Mouse (Mus musculus): Measurements from ENCODE around the gene Fbh1. TPM values are rescaled to one million over a fixed set of nuclear protein-coding genes. Genes with fewer than 3 reads are reported as not detected.

The Fbh1 gene
- polyA plus RNA-seq, 1 experiment: 34.0 TPM

DNA sequence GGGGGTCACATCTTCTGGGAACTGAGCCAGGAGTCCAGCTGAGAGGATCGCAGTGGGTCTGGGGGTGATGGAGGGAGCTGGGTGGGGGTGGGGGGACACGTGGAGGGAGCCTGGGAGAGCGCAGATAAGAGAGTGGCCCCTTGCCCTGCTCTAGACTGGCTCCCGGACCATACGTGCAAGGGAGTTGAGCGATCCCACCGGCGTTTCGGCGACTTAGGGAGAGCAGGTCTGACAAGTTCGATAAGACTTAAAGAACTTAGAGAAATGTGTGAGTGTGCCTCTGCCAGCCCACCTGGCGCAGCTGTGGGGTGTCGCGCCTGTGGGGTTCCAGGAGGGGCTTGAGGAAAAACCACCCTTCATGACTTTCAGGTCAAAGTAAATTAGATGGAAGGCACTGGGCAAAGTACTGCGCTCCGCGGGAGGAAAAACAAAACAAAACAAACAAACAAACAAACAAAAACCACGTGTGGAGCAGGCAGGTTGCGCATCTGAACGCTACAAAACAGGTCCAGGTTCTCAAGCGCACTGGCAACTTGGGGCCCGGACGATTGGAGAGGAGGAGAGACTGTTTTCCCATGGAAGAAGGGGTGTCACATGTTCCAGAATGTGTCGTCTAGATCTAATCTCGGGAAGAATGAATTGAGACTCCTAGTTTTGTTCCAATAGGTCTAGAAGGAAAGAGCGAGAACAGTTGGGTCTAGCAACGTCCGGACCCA is 71.2 kb downstream of the Fbh1 start:
- Histone ChIP-seq H3K36me3 (ENCODE audit: control insufficient read depth, insufficient read depth) (no peaks in the 10 kb centered on the region), H3K4me2 (ENCODE audit: low read depth) (peak overlapping the region; percentile 97), H3K4me3 (peak overlapping the region; percentile 41), H3ac (ENCODE audit: control insufficient read depth, insufficient read length) (peak overlapping the region; percentile 9), H3K27me3 (ENCODE audit: control insufficient read depth, insufficient read depth, insufficient read length) (no peaks in the 10 kb centered on the region), H3K79me2 (ENCODE audit: control insufficient read depth, insufficient read depth) (no peaks in the 10 kb centered on the region)
- no peak for TF ChIP-seq CEBPB (IDR thresholded peaks at IDR 0.05; ENCODE audit: insufficient read depth, poor library complexity, severe bottlenecking)
- TF ChIP-seq MYOG (IDR thresholded peaks at IDR 0.05; ENCODE audit: control insufficient read depth in 1 of 3, insufficient read depth in 1 of 3, insufficient read length in 2 of 3, low read depth in 2 of 3): no peak
- TF ChIP-seq POLR2A (IDR thresholded peaks at IDR 0.05; ENCODE audit: insufficient read length, low read depth): no peak
- TF ChIP-seq MAX (IDR thresholded peaks at IDR 0.05; ENCODE audit: low read depth): no peak
- TF ChIP-seq SRF (IDR thresholded peaks at IDR 0.05; ENCODE audit: control insufficient read depth, insufficient read length, low read depth): no peak
- no peak for TF ChIP-seq POLR2AphosphoS2 (IDR thresholded peaks at IDR 0.05; ENCODE audit: insufficient read length, low read depth)
- no peak for TF ChIP-seq REST (IDR thresholded peaks at IDR 0.05; ENCODE audit: insufficient read depth, insufficient read length)
- TF ChIP-seq TCF3 (IDR thresholded peaks at IDR 0.05; ENCODE audit: insufficient read length, low read depth): no peak
- TF ChIP-seq E2F4 (IDR thresholded peaks at IDR 0.05; ENCODE audit: insufficient read depth): no peak
- no peak for TF ChIP-seq USF1 (IDR thresholded peaks at IDR 0.05; ENCODE audit: low read depth)
- no peak for TF ChIP-seq TCF12 (IDR thresholded peaks at IDR 0.05; ENCODE audit: insufficient read depth, poor library complexity, severe bottlenecking)

DNA sequence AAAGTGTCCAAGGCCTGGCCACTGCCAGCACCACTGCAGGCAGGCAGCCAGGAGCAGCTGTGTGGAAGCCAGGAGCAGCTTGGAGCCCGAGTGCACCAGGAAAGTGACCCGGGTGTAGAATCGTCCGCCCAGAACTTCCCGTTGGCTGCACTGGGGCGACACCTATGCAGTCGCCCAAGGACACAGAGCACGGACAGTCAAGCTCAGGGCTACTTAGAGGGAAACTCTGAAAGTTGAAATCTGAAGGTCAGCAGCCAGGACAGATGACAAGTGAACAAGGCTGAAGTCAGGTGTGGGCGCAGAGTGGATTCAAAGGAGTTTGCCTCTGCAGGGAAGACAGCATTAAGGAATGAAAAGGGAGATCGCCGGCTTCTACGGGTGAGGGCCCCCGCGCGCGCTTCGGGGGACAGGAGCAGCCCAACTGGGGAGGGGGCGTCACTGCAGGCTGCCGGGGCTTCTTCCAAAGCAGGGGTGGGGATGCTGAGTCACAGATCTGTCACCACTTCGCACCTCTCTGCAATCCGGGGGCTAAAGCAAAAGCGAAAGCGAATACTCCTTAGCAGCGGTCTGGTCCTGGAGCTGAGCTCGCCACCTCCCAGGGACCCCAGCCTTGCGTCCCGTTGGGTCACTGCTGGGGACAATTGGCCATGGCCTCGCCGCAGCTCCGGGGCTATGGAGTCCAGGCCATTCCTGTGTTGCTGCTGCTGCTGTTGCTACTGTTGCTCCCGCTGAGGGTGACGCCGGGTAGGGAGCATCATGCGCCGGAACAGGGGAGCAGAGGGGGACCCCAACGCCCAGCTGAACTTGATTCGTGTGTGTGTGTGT is 72.0 kb downstream of the Fbh1 start, which contains the start of gene Il15ra:
TSS of gene Il15ra (plus strand) at position 90 of the 825 bp plus-strand sequence.
- H3K36me3 ChIP-seq (ENCODE audit: control insufficient read depth, insufficient read depth): no peaks in the 10 kb centered on the region
- H3K79me2 ChIP-seq (ENCODE audit: control insufficient read depth, insufficient read depth): no peaks in the 10 kb centered on the region
- no peak for TF ChIP-seq CEBPB (IDR thresholded peaks at IDR 0.05; ENCODE audit: insufficient read depth, poor library complexity, severe bottlenecking)
- TF ChIP-seq SRF (IDR thresholded peaks at IDR 0.05; ENCODE audit: control insufficient read depth, insufficient read length, low read depth): no peak
- no peak for TF ChIP-seq TCF3 (IDR thresholded peaks at IDR 0.05; ENCODE audit: insufficient read length, low read depth)
- TF ChIP-seq MYOG (IDR thresholded peaks at IDR 0.05; ENCODE audit: control insufficient read depth in 1 of 3, insufficient read depth in 1 of 3, insufficient read length in 2 of 3, low read depth in 2 of 3): no peak
- TF ChIP-seq USF1 (IDR thresholded peaks at IDR 0.05; ENCODE audit: low read depth): no peak
- no peak for TF ChIP-seq REST (IDR thresholded peaks at IDR 0.05; ENCODE audit: insufficient read depth, insufficient read length)
- TF ChIP-seq E2F4 (IDR thresholded peaks at IDR 0.05; ENCODE audit: insufficient read depth): no peak
- peak within 1 kb of the TSS; percentile 97 for H3K4me2 ChIP-seq (ENCODE audit: low read depth)
- no peaks in the 10 kb centered on the region for H3K27me3 ChIP-seq (ENCODE audit: control insufficient read depth, insufficient read depth, insufficient read length)
- H3ac ChIP-seq (ENCODE audit: control insufficient read depth, insufficient read length): peak within 1 kb of the TSS; percentile 9
- peak within 1 kb of the TSS; percentile 41 for H3K4me3 ChIP-seq

DNA sequence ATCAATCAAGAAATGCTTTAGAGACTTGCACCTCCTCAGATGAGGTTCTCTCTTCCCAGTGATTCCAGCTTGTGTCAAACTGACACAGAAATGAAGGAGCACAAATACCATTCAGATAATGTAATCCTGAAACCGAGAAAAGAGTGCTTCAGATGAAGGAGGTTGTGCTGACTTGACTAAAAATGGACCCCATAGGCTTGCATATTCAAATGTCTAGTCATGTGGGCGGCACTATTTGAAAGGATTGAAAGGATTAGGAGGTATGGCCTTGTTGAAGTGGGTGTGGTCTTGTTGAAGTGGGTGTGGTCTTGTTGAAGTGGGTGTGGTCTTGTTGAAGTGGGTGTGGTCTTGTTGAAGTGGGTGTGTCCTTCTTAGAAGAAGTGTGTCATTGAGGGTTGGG is 77.5 kb downstream of the Fbh1 start:
- Histone ChIP-seq H3K4me3 (no peak overlapping the region), H3ac (ENCODE audit: control insufficient read depth, insufficient read length) (no peak overlapping the region), H3K27me3 (ENCODE audit: control insufficient read depth, insufficient read depth, insufficient read length) (no peaks in the 10 kb centered on the region), H3K79me2 (ENCODE audit: control insufficient read depth, insufficient read depth) (no peaks in the 10 kb centered on the region), H3K36me3 (ENCODE audit: control insufficient read depth, insufficient read depth) (no peaks in the 10 kb centered on the region), H3K4me2 (ENCODE audit: low read depth) (no peak overlapping the region)
- TF ChIP-seq TCF12 (IDR thresholded peaks at IDR 0.05; ENCODE audit: insufficient read depth, poor library complexity, severe bottlenecking): no peak
- TF ChIP-seq MAX (IDR thresholded peaks at IDR 0.05; ENCODE audit: low read depth): no peak
- no peak for TF ChIP-seq POLR2AphosphoS2 (IDR thresholded peaks at IDR 0.05; ENCODE audit: insufficient read length, low read depth)
- no peak for TF ChIP-seq TCF3 (IDR thresholded peaks at IDR 0.05; ENCODE audit: insufficient read length, low read depth)
- TF ChIP-seq MYOG (IDR thresholded peaks at IDR 0.05; ENCODE audit: control insufficient read depth in 1 of 3, insufficient read depth in 1 of 3, insufficient read length in 2 of 3, low read depth in 2 of 3): no peak
- TF ChIP-seq CEBPB (IDR thresholded peaks at IDR 0.05; ENCODE audit: insufficient read depth, poor library complexity, severe bottlenecking): no peak
- no peak for TF ChIP-seq REST (IDR thresholded peaks at IDR 0.05; ENCODE audit: insufficient read depth, insufficient read length)
- TF ChIP-seq USF1 (IDR thresholded peaks at IDR 0.05; ENCODE audit: low read depth): no peak
- no peak for TF ChIP-seq POLR2A (IDR thresholded peaks at IDR 0.05; ENCODE audit: insufficient read length, low read depth)
- TF ChIP-seq MYOD1 (IDR thresholded peaks at IDR 0.05; ENCODE audit: control insufficient read depth in 1 of 3, insufficient read length in 2 of 3, low read depth in 2 of 3): no peak
- TF ChIP-seq SRF (IDR thresholded peaks at IDR 0.05; ENCODE audit: control insufficient read depth, insufficient read length, low read depth): no peak
- no peak for TF ChIP-seq E2F4 (IDR thresholded peaks at IDR 0.05; ENCODE audit: insufficient read depth)

DNA sequence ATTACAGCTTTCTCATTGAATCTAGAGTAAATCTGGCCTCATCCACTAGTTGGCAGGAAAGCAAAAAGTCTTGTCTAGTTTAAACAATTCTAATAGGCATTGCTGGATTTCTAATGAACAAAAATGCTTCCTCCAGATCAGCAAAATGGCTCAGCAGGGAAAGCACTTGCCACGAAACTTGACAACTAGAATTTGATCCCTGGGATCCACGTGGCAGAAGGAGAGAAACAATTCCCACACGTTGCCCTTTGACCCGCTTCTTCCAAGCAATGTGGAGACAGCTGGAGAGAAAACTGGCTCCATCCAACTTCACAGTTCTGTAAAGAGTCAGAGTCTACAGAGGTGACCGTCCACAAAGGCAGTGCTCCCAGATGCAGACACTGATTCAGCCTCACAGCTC is 78.4 kb downstream of the Fbh1 start:
- H3K4me2 ChIP-seq (ENCODE audit: low read depth): no peak overlapping the region
- TF ChIP-seq MYOD1 (IDR thresholded peaks at IDR 0.05; ENCODE audit: control insufficient read depth in 1 of 3, insufficient read length in 2 of 3, low read depth in 2 of 3): no peak
- TF ChIP-seq REST (IDR thresholded peaks at IDR 0.05; ENCODE audit: insufficient read depth, insufficient read length): no peak
- TF ChIP-seq MYOG (IDR thresholded peaks at IDR 0.05; ENCODE audit: control insufficient read depth in 1 of 3, insufficient read depth in 1 of 3, insufficient read length in 2 of 3, low read depth in 2 of 3): no peak
- no peak for TF ChIP-seq CEBPB (IDR thresholded peaks at IDR 0.05; ENCODE audit: insufficient read depth, poor library complexity, severe bottlenecking)
- no peak for TF ChIP-seq POLR2A (IDR thresholded peaks at IDR 0.05; ENCODE audit: insufficient read length, low read depth)
- TF ChIP-seq SRF (IDR thresholded peaks at IDR 0.05; ENCODE audit: control insufficient read depth, insufficient read length, low read depth): no peak
- no peak for TF ChIP-seq USF1 (IDR thresholded peaks at IDR 0.05; ENCODE audit: low read depth)
- no peak overlapping the region for H3ac ChIP-seq (ENCODE audit: control insufficient read depth, insufficient read length)

More for the DNA sequence above, 78.4 kb downstream of the Fbh1 start:
- no peaks in the 10 kb centered on the region for H3K27me3 ChIP-seq (ENCODE audit: control insufficient read depth, insufficient read depth, insufficient read length)
- H3K79me2 ChIP-seq (ENCODE audit: control insufficient read depth, insufficient read depth): no peaks in the 10 kb centered on the region
- H3K36me3 ChIP-seq (ENCODE audit: control insufficient read depth, insufficient read depth): no peaks in the 10 kb centered on the region
- H3K4me3 ChIP-seq: no peak overlapping the region
